Mouse (Mus musculus) left cerebral cortex, postnatal 10 days (tissue): ENCODE data around the gene Lmtk2. TPM values are rescaled to one million over a fixed set of nuclear protein-coding genes. Genes with fewer than 3 reads are reported as not detected.

Experiments
- DNase-seq, 2 experiments: peaks; one replicate each; pipeline ENCODE4 v3.0.0; 2021 to 2022; ENCODE audit warnings: low spot score in 2 of 2, mixed read lengths in 1 of 2; ENCODE audit errors: extremely low spot score in 1 of 2
- intact Hi-C: fragments of 180-260 bp; cut with DNase I; formaldehyde crosslinking; loops from one replicate; pipeline ENCODE4 v1.15.1; 2025
- total RNA-seq, 2 experiments: library from RNA; stranded (reverse); gene quantifications; 2 replicates each; pipeline ENCODE4 v1.2.3; 2021

Gene Lmtk2
- total RNA-seq, 2 experiments from 2014 or later, result 120 to 129 TPM

GRCm38 (mm10) chr5:144232531-144232930, 132.3 kb downstream of the Lmtk2 start:
- DNase-seq, result no peak
- intact Hi-C loops, result no loop called here

- no peak for DNase-seq
- intact Hi-C loops, result no loop called here
Measured at GRCm38 (mm10) chr5:144234222-144234621, 134.0 kb downstream of the Lmtk2 start.

GRCm38 (mm10) chr5:144234714-144235113, 134.5 kb downstream of the Lmtk2 start:
- no peak for DNase-seq
- intact Hi-C loops, result no loop called here

Other genes starting within 250 kb of the Lmtk2 start
- gene Ankrd61, start 202.8 kb upstream of the Lmtk2 start, total RNA-seq, result under 1 TPM; 0.20 to 0.26 TPM
- 10 to 100 TPM; 47.9 to 50.3 TPM for gene Aimp2, start 190.6 kb upstream of the Lmtk2 start, total RNA-seq
- gene Pms2, start 190.5 kb upstream of the Lmtk2 start, total RNA-seq, result 10 to 100 TPM; 20.5 to 21.0 TPM
- 1 to 10 TPM; 1.8 to 2.2 TPM for gene Gm42421, start 172.3 kb upstream of the Lmtk2 start, total RNA-seq
- gene Rsph10b, start 167.4 kb upstream of the Lmtk2 start, total RNA-seq, result 1 to 10 TPM; 5.5 to 7.7 TPM
- gene Ccz1, start 85.6 kb upstream of the Lmtk2 start, total RNA-seq, result 10 to 100 TPM; 54.1 to 54.5 TPM
- gene Ocm, start 73.8 kb upstream of the Lmtk2 start, total RNA-seq, result 1 to 10 TPM; 2.3 TPM
- under 1 TPM; 0.32 to 0.43 TPM for gene Bhlha15, start 89.8 kb downstream of the Lmtk2 start, total RNA-seq
- gene Tecpr1, start 123.2 kb downstream of the Lmtk2 start, total RNA-seq, result 10 to 100 TPM; 81.4 to 83.7 TPM
- 10 to 100 TPM; 58.7 to 60.6 TPM for gene Bri3, start 144.0 kb downstream of the Lmtk2 start, total RNA-seq